Mouse (Mus musculus) G1E (cell line): Measurements from ENCODE around the gene Glp1r.

Experiments used
- CTCF ChIP-seq: IDR thresholded peaks from 2 replicates; pipeline ENCODE4 v1.5.1; 2012; ENCODE audit warnings: low read depth, low read length, inconsistent platforms, mixed read lengths
- GATA2 ChIP-seq: IDR thresholded peaks from 2 replicates; pipeline ENCODE4 v1.6.1; 2012; ENCODE audit warnings: low read depth, low read length, inconsistent platforms, borderline replicate concordance
- POLR2AphosphoS5 ChIP-seq: IDR thresholded peaks from 2 replicates; pipeline ENCODE4 v1.6.1; 2012; ENCODE audit warnings: low read depth, low read length, inconsistent platforms; ENCODE audit not compliant: insufficient replicate concordance

DNA sequence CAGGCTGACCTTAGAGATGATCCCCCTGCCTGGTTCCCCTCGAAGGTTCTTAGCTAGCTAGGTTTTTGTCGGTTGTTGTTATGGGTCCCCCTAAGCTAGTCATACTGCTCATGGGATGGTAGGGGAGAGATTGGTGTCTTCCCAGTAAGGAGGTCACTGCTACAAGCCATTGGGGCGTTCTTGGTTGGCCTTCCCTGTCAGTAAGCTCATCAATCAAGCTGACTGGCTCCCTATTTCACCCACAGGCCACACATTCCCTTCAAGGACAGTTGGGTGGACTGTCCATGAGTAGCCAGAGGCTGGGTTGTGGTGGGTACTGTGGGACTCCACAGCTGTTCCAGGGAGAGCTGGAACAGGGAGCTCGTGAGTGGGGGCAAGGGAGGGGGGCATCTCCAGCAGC, 81.9 kb downstream of the Glp1r start:
- TF ChIP-seq POLR2AphosphoS5, result no peak
- TF ChIP-seq CTCF, result no peak
- no peak for TF ChIP-seq GATA2
